Mouse (Mus musculus) heart, adult 11 months (tissue): Measurements from ENCODE around the gene Cyren.

Source experiments
- DNase-seq: peaks from one replicate; pipeline ENCODE4 v3.0.0; 2022

Gene Cyren

DNA sequence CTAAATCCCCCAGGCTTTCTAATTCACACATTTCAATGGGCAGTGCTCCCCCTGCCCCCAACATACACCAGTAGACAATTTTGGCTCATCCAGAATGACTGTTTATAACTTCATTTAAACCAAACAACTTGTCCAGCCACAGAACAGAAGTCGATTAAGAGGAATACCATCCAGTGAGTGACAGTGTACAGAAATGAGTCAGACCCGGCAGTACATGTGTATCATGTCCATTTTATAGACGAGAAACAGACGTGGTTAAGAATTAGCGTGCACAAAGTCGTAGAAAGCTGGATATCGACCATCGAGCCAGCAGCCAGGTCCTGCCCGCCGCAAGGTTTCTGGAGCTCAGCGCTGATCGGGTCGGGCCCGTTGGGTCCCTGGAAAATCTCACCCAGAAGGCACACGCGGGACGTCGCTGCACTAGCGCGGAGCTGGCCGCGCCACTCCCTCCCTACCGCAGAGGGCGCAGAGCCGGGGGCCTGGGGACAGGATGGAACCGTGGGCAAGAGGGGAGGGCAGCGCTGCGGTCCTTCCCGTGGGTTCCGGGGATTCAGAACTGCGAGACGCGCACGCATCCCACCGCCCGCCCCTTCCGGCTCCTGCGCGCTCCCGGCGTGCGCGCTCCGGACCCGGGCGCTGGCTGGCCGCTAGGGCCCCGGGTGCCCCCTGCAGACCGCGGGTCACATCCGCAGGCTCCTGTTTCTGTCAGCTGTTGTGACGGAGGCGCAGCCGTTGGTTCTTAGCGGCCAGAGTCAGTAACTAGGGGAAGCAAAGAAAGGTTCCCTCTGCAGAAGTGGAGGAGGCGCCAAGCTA is at the start of gene Cyren:
TSS of gene Cyren (minus strand) at position 552 of the 813 bp plus-strand sequence.
- DNase-seq = peak; percentile 100

DNA sequence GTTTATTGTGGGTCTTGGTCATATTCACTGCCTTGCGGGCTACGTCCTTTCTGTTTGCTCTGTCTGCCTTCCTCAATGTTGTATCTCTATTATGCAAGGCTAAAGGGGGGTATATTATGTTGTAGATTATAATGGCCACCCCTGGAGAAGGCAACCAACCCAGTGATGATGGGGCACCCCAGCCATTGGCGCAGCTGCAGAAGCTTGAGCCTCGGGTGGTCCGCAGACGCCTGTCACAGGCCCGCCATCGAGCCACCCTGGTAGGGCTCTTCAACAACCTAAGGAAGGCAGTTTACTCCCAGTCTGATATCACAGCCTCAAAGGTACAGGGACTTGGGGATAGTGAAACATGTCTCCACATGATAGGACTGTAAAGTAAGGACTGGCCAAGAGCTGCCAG is 49.7 kb upstream of the Cyren start:
- no peak for DNase-seq

DNA sequence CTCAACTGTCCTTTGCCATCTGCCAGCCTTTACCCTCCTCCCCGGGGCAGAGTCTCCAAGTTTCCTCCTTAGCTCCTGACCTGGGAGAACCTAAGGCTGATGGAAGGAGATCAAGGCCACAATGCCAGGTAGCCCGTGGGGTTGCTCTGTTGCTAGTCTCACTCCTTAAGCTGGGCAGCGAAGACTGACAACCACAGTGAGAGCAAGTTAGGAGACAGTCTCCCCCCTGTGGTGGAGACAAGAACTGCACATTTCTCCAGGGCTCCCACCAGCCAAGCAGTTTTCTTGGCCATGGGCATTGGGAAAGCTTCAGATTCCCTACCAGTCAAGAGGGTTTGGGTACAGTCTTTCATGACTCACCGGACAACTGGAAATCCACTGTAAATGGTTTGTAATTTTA is 49.3 kb upstream of the Cyren start:
- DNase-seq = peak; percentile 94

DNA sequence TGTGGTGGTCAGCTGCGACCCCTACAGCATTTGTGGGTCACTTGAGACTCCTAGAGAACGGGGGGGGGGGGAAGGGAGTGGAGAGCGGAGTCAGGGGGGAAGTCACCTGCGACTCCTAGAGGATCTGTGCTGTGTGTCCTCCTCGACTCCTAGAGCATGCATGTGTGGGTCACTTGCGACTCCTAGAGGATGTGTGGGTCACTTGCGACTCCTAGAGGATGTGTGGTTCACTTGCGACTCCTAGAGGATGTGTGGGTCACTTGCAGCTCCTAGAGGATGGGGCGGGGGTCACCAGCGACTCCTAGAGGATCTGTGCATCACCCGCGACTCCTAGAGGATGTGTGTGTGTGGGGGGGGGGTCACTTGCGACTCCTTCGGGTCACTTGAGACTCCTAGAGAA is 44.1 kb upstream of the Cyren start:
- DNase-seq = peak; percentile 95

DNA sequence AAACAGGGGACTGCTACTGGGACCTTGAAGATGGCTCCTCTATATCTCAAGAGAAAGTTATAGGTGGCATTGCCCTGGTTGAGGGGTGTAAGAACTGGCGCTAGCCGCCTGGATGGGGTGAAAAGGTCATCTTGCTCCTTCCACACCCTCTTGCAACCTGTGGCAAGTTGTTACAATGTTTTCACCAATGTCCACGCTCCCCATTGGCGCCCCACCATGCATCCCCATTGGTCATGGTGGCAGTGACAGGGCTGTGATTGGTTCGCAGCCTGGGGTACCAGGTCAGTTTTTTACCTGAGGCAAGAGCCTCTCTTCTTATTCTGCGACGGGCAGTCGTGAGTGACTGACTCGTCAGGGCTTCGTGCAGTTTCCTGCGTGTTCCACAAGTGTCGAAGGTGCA is 42.8 kb upstream of the Cyren start:
- no peak for DNase-seq

DNA sequence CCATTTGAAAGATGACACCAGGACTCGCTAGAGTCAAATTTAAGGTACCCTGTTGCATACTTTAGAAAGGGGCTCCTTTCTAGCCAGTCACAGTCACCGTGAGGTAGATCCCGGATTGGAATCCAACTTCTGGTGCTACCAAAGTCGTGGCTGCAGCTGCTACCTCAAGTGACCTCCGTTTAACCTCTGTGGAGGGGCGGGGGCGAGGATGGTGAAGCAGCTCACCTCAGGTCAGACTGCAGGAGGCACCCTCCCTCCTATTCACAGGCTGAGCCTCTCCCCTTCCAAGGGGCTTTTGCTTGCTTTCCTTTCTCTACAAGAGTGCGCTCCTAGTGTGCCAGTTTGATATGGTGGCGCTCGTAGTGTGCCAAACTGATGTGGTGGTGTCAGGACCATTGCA is 42.1 kb upstream of the Cyren start, which contains the start of gene Stra8:
TSS of gene Stra8 (plus strand) at position 208 of the 400 bp plus-strand sequence.
- DNase-seq = no peak

DNA sequence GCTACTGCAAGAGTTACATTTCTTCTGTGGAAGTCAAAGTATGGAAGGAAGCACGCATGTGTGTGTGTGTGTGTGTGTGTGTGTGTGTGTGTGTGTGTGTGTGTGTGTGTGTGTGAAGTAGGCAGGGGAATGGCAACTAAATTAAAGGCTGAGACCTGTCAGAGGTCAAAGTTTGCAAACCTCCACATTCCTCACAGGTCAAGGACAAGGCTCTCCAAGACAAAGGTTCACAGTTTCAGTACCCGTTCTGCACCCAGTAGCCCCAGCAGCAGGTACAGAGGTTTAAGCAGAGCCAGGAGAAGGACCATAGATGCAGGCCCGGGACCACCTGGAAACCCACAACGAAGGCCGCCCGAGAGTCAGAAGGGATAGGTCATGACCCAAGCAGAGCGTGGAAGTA is 41.3 kb upstream of the Cyren start:
- DNase-seq = no peak

DNA sequence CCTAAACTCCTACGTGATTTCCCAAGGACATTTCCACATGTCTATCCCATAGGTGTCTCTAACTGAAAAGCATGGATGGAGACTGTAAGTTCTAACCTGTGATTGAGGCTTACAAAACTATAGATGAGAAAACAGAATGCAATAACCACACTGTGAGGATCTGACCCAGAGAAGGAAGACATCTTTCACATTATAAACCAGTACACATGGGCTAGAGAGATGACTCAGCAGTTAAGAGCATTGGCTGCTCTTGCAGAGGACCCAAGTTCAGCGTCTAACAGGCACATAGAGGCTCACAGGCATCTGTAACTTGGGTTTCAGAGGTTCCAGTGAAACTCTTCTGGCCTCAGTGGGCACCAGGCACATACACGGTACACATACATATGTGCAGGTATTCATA is 36.6 kb upstream of the Cyren start:
- no peak for DNase-seq

DNA sequence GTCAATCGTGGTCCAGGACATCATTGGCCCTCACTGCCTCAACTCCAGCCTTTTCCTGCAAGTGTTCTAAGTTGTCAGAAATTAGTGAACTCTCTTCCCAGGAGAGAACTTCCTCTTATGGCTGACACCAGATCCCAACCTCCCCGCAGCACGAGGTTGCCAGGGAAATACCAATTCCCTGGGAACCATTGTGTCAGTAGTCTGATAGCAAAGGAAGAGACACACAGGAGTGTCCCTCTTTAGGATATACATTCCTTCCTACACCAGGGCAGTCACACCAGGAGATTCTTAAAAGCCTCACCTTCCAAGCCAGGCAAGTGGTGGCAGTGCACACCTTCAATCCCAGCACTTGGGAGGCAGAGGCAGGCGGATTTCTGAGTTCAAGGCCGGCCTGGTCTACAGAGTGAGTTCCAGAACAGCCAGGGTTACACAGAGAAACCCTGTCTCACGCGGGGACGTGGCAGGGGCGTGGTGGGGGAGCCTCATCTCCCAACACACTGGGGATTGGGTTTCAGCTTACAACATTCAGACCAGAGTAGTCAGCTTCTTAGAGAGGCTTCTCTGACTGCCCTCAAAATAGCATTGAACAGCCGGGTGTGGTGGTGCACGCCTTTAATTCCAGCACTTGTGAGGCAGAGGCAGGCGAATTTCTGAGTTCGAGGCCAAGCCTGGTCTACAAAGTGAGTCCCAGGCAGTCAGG is 35.6 kb upstream of the Cyren start:
- no peak for DNase-seq

DNA sequence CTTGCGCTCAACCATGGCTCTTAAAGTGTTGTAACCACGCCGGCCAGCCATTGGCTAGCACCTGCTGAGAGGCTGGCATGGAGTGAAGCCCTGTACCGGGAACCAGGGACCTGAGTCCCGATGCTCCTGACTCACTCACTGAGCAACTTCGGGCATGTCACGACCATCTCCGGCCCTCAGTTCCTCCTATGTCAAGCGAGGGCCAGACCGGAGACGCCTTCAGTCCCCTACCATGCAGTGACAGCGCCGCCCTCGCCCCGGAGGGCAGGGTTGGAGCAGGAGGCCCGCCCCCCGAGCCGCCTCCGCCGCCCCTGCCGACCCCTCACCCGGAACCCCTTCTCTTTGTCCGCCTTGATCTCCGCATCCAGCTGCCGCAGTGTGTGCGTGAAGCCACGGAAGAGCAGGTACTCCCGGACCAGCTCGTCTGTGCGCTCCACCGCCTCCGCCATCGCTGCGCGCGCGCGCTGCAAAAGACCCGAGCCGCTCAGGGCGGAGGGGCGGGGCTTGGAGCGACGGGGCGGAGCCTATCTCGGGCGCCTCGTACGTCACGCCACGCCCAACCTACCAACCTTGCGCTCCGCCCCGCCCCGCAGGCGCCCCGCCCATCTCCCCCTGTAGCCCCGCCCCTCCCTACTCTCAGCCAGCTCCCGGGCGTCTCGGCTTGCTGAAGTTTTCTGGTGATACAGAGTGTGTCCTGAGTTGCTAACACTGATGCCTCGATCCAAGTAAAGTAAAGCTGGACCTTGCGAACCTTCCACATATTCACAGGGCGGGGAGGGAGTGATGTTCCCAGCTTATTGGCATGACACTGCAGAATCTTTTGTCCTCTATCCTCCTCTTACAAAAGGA is 32.7 kb upstream of the Cyren start, which contains the start of gene Wdr91:
TSS of gene Wdr91 (minus strand) at position 506 of the 849 bp plus-strand sequence.
- peak; percentile 99 for DNase-seq

DNA sequence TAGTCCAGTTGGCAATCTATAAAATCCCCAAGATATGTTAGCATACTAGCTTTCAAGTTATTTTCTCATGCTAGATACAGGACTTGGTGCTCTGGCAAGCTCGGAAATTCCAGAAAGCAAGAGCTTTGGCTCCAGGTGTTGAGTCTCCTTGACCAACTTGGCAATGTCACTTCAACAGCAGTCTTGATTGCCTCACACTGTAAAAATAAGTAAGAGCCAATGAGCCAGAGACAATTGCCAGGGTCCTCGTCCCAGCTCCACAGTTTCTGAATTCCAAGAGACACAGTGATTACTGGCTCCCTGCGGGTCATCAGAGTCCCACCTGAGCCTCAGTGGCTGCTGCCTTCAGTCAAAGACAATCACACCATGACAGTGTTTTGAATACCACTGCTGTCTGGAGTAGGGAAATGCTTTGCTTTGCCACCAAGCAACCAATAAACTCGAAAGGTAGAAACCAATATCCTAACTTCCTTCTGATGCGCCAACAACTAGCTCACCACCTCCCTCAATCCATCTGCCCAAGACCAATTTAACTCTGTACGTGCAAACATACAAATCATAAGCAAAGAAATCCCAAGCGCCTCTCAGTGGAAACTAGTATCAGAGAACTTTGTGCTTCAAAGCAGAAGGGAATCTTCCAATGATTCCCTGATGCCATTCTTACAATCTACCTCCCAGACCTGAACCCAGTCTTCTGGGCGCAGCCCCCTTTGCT is 31.9 kb upstream of the Cyren start:
- no peak for DNase-seq

DNA sequence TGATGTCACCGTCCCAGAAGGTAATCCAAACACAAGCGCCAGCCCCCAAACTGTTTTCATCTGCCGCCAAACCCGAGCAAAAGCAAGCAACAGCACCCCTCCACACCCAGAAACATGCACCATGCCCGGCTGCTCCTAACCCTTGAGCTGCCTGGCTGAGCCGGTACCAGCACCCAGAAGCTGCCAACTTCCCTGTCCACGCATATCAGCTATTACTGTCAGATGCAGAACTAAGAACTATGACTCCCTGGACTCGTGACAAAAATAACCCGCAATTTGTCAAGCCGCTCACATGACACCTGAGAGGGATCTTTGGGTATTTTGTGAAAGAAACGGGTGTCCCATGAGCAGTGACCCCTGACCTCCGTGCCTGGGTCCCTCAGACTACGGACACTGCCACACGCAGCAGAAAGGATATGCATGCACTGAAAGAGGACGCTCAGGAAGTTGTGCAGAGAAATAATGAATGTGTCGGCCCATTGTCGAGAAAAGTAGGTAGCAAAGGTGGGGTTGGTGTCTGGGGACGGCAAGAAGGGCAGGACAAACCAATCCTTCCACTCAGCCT is 29.9 kb upstream of the Cyren start:
- DNase-seq = peak; percentile 96

DNA sequence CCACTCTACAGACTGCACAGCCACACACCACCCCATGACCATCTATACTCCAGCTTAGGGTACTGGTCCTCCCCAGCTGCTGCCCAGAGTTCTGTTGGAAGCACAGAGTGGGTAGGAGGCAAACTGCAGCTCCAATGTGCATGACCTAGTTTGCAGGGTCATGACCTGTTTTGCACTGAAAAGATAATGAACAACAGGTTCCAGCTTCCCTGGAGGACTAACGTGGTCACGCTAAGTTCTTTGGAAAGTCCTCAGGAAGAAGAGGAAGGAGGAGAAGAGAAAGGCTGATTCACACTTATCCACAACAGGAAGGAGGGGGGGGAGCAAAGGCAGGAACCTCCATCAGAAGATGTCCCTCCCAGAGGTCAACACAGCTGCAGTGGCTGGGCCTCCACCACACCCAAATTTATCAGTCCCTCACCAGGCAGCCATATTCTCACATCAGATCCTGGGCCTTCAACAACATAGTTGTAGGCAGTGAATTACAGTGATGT is 29.3 kb upstream of the Cyren start:
- peak; percentile 95 for DNase-seq

DNA sequence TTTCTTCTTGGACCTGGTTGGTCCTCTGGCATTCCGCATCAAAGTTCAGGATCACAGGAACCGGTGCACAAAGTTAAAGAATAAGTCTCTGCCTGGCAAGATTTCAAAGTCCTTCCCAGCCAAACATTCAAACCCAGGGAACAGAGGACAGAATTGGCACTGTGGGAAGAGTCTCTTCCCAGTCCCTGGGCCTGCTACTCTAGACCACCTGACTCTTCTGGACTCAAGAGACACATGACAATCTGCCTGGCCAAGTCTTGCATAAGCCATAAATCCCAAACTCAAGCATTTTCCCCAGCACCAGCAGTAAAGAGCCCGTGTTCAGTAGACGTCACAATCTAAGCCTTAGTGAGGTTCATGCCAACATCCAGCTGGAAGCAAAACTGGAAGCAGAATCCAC is 28.8 kb upstream of the Cyren start:
- peak; percentile 96 for DNase-seq

DNA sequence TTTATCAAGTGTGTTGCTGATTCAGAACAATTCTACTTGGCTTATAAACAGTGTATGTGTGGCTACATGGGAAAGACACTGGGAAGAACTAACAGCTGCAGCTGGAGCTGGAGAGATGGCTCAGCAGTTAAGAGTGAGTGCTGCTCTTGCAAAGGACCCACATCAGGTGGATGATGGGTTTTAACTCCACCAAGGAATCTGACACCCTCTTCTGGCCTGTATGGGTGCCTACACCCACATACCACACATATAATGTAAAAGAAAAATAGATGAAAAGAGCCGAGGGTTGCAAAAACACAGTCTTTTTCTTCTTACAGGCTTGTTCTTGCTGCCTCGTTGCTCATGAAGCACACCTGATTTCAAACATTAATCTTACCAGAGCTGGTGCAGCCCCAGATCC is 28.3 kb upstream of the Cyren start:
- DNase-seq = no peak

DNA sequence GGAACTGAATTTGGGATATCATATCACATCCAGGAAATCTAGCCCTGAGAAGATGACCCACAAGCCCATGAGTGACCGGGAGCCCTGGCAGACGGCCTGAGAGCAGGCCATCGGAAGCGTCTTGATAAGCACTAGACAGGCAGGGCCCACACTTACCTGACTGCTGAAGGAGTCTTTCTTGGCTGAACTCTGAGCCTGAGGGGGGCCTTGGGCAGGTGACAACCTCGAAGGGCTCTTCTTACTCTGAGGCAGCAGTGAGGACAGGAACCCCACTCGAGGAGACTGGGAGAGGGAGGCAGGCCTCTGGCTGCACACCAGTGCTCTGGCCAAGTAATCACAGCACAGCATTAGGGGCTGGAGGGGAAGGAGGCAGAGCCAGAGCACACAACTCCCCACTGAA is 26.5 kb upstream of the Cyren start:
- DNase-seq = no peak

DNA sequence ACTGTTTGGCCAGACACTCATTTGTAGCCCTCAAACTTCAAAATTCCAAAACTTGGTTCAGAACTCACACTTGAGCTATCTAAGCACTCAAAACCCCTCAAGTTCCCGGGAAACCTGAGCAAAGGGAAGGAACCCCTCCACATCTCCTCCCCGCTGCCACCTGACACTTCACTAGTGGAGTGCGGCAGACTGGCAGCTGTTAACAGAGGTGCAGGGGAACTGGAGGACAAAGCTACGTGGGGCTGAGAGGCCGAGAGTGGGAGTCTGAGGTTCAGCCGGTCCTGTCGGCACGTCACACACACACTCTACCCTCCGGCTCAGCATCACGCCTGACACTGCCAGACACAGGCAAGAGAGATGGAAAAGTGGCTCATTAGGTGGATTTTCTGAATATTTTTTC is 26.0 kb upstream of the Cyren start:
- no peak for DNase-seq

DNA sequence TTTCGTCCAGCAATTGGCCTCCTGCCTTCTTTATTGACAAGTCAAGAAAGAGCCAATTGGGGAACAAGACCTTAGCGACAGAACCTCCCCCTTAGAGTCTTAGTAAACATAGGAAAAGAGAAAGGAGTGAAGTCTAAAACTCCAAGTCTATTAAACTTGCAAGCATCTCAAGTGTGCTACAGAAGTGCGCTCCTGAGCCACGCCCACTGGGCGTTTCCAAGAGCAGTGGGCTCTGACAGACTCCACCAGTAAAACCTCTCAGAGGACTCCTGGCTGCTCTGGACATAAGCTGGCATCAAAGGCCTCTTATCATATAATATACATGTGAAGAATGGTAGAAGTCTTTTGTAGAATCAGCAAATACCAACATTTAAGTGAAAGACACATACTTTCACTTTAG is 25.6 kb upstream of the Cyren start:
- no peak for DNase-seq

DNA sequence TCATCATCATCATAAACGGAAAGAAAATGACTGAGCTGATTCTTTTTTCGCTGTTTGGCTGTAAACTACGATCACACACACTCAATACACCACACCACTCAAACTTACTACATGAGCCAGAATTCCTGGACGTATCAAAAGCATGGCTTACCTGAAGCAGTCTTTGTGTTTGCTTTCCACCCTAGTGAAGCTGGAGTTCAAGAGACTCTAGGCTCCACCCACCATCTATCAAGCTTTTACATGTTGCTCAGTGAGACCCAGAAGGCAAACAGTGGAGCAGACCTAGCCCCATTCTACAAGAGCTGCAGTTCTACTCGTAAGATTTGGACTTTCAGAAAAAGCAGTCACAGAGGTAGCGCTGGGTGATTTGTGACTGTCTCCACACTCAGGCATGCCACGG is 24.7 kb upstream of the Cyren start:
- DNase-seq = no peak

DNA sequence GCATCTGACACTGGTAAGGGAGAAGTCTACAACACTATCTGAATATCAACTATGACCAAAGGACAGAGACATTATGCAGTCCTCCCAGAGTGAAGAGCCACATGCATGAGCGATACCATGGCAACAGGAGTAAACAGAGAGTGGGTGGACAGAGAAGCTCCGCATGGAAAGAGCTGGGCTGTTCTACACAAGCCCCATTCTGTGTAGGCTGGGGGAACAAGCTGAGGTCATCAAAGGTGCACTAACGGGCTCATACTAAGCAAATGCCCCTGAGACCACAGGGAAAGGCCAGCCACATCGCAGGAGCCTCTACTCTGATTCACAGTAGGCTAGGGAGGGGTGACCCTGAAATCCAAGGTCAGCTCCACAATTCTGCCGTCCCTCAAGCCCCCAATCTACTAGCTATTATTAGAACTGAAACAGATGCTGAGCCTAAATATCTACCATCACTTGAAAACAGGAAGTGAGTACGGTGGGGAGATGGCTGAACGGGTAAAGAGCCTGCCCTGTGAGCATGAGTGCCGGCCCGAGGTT is 24.1 kb upstream of the Cyren start:
- no peak for DNase-seq

DNA sequence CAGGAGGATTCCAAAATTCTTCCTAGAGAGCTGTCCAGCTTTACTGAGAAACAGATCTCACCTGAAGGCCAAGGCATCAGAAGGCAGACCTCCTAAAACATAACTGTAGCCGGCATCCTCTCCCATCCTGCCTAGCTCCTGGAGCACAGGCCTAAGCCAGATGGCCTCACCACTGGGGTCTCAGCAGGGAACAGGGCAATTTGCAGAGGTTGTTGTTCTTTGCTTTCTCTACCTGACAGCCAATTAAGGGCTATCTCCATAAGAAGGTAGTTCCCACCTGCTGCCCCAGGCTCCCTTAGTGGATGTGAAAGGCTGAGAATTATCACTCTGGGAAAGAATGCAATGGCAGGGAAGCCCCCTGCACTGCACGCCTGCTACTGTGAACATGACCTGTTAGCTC is 23.1 kb upstream of the Cyren start:
- DNase-seq = peak; percentile 86

DNA sequence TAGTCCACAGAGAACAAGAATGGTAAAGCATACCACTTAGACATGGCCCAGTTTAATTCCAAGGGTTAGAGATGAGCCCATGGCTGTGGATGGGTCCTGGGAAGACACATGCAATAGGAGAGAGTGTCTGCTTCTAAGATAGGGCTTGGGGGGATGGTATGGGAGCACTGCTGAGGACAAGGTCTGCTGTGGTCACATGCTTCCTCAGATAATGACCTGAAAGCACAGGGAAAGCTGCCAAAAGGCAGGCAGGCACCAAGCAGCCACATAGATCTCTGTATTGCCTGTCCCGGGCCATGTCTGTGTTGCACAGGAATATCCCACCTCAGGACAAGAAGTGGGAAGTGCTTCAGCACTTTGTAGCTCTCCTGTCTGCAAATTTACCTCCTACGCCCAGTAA is 21.3 kb upstream of the Cyren start:
- peak; percentile 88 for DNase-seq
